Comparison of ENCODE assay signal across 17 mouse cellular contexts in genomic region chr13:63268776-63269175, GRCm38 (mm10).
DNase-seq lines count a peak whose midpoint lies in the region; ATAC-seq and TF ChIP-seq lines count a peak whose summit lies in the region.
"Had no signal": no experiment of that assay in that cellular context is flagged by ENCODE, and none has a peak within 500 bp of the region (broad histone marks: within the 10 kb centered on the region; RNA-seq: fewer than 3 reads in every experiment).

No protein-coding gene starts in this region.

- TF ChIP-seq CTCF in lung, embryonic 14.5 days (IDR thresholded peaks at IDR 0.05; ENCODE audit: low read depth), result no peak
- peak; percentile 12; the same call in 1 of the 2 replicates for TF ChIP-seq CTCF in intestine, postnatal 0 days (IDR thresholded peaks at IDR 0.05; ENCODE audit: low read depth)
- TF ChIP-seq CTCF in stomach, postnatal 0 days (IDR thresholded peaks at IDR 0.05; ENCODE audit: low read depth), result no peak

- H3K4me3 ChIP-seq in heart, embryonic 13.5 days, result no peak overlapping the region
- H3K4me3 ChIP-seq in heart, embryonic 11.5 days (ENCODE audit: low read depth, low read length), result no peak overlapping the region
- H3K4me3 ChIP-seq in lung, embryonic 14.5 days (ENCODE audit: low read depth, low read length), result no peak overlapping the region
- no peak overlapping the region for H3K4me3 ChIP-seq in intestine, postnatal 0 days (ENCODE audit: low read depth, low read length)
- no peak overlapping the region for H3K4me3 ChIP-seq in stomach, postnatal 0 days (ENCODE audit: low read depth, low read length)
- H3K4me3 ChIP-seq: heart, embryonic 12.5 days; hindbrain, embryonic 15.5 days; neural tube, embryonic 12.5 days had no signal

- no peak overlapping the region for H3K9ac ChIP-seq in heart, embryonic 13.5 days
- no peak overlapping the region for H3K9ac ChIP-seq in heart, embryonic 11.5 days (ENCODE audit: low read depth, low read length)
- no peak overlapping the region for H3K9ac ChIP-seq in lung, embryonic 14.5 days
- H3K9ac ChIP-seq in intestine, postnatal 0 days (ENCODE audit: low read depth, low read length), result 0 out of 2 replicates have a peak overlapping the region, but pooled peaks have one; percentile 22
- no peak overlapping the region for H3K9ac ChIP-seq in stomach, postnatal 0 days (ENCODE audit: low read length)
- H3K9ac ChIP-seq: heart, embryonic 12.5 days; hindbrain, embryonic 15.5 days; neural tube, embryonic 12.5 days had no signal

- peaks cover 22% of the 10 kb centered on the region for H3K36me3 ChIP-seq in heart, embryonic 13.5 days
- H3K36me3 ChIP-seq in heart, embryonic 11.5 days (ENCODE audit: control insufficient read depth, insufficient read depth, low read length), result no peaks in the 10 kb centered on the region
- H3K36me3 ChIP-seq in lung, embryonic 14.5 days (ENCODE audit: insufficient read depth), result peaks cover 16% of the 10 kb centered on the region
- H3K36me3 ChIP-seq in intestine, postnatal 0 days (ENCODE audit: control insufficient read depth, insufficient read depth), result no peaks in the 10 kb centered on the region
- no peaks in the 10 kb centered on the region for H3K36me3 ChIP-seq in stomach, postnatal 0 days (ENCODE audit: control insufficient read depth, insufficient read depth, low read length)
- H3K36me3 ChIP-seq: hindbrain, embryonic 15.5 days; neural tube, embryonic 12.5 days had no signal

- H3K9me3 ChIP-seq in heart, embryonic 13.5 days, result no peaks in the 10 kb centered on the region
- no peaks in the 10 kb centered on the region for H3K9me3 ChIP-seq in heart, embryonic 11.5 days (replicated peaks; ENCODE audit: control insufficient read depth, low read length)
- no peaks in the 10 kb centered on the region for H3K9me3 ChIP-seq in lung, embryonic 14.5 days (ENCODE audit: low read depth, low read length)
- H3K9me3 ChIP-seq in intestine, postnatal 0 days (ENCODE audit: control insufficient read depth), result no peaks in the 10 kb centered on the region
- no peaks in the 10 kb centered on the region for H3K9me3 ChIP-seq in stomach, postnatal 0 days (ENCODE audit: control insufficient read depth, low read length)
- H3K9me3 ChIP-seq: G1E; heart, embryonic 12.5 days; hindbrain, embryonic 15.5 days; neural tube, embryonic 12.5 days had no signal

- no peaks in the 10 kb centered on the region for H3K27me3 ChIP-seq in heart, embryonic 13.5 days (replicated peaks)
- H3K27me3 ChIP-seq in heart, embryonic 11.5 days (ENCODE audit: control insufficient read depth, insufficient read depth, low read length), result peaks cover 3% of the 10 kb centered on the region
- H3K27me3 ChIP-seq in lung, embryonic 14.5 days (ENCODE audit: insufficient read depth, low read length), result no peaks in the 10 kb centered on the region
- H3K27me3 ChIP-seq in intestine, postnatal 0 days (replicated peaks; ENCODE audit: control insufficient read depth, insufficient read depth, low read length), result no peaks in the 10 kb centered on the region
- H3K27me3 ChIP-seq in stomach, postnatal 0 days (ENCODE audit: control insufficient read depth, insufficient read depth, low read length), result no peaks in the 10 kb centered on the region
- H3K27me3 ChIP-seq: heart, embryonic 12.5 days had no signal

- WGBS in heart, embryonic 13.5 days, result 67% methylated on average over 1 of the region's 1 CpGs
- 81% methylated on average over 1 of the region's 1 CpGs for WGBS in heart, embryonic 11.5 days (ENCODE audit: insufficient replicate concordance)
- WGBS in lung, embryonic 14.5 days, result 66% methylated on average over 1 of the region's 1 CpGs
- WGBS in intestine, postnatal 0 days, result 39% methylated on average over 1 of the region's 1 CpGs
- WGBS in stomach, postnatal 0 days, result 35% methylated on average over 1 of the region's 1 CpGs

- no peak for DNase-seq in lung, embryonic 14.5 days
- no peak for DNase-seq in lung, postnatal 4 days
- DNase-seq in stomach, postnatal 0 days (ENCODE audit: low spot score), result no peak
- no peak for DNase-seq in urinary bladder, postnatal 25 days (ENCODE audit: low spot score)
- DNase-seq in gastrocnemius, postnatal 10 days, result no peak
- DNase-seq: B cell, adult 2 months; cerebellum, adult 11 months; lung, postnatal 36 days; midbrain, embryonic 14.5 days; thymus, adult 18-20 months had no signal

- no peak for ATAC-seq in heart, embryonic 13.5 days (ENCODE audit: extremely low read depth, insufficient number of reproducible peaks, low FRiP score, low TSS enrichment)
- ATAC-seq in heart, embryonic 11.5 days (replicated peaks; ENCODE audit: insufficient number of reproducible peaks, low FRiP score, low TSS enrichment), result no peak
- ATAC-seq in lung, embryonic 14.5 days (ENCODE audit: insufficient read depth), result no peak
- ATAC-seq in intestine, postnatal 0 days, result peak; percentile 41
- ATAC-seq in stomach, postnatal 0 days (ENCODE audit: low FRiP score, low TSS enrichment), result no peak

- H3K4me2 ChIP-seq in heart, embryonic 13.5 days, result no peak overlapping the region
- no peak overlapping the region for H3K4me2 ChIP-seq in heart, embryonic 11.5 days
- H3K4me2 ChIP-seq in lung, embryonic 14.5 days, result no peak overlapping the region
- H3K4me2 ChIP-seq in intestine, postnatal 0 days (replicated peaks; ENCODE audit: low read depth), result peak overlapping the region; percentile 54
- 0 out of 2 replicates have a peak overlapping the region, but pooled peaks have one; percentile 15 for H3K4me2 ChIP-seq in stomach, postnatal 0 days (replicated peaks; ENCODE audit: low read depth)
- H3K4me2 ChIP-seq: heart, embryonic 12.5 days; hindbrain, embryonic 15.5 days; neural tube, embryonic 12.5 days had no signal

- no peak for TF ChIP-seq EP300 in stomach, postnatal 0 days (optimal IDR thresholded peaks at IDR 0.05)

- H3K4me1 ChIP-seq in heart, embryonic 13.5 days, result peaks cover 76% of the 10 kb centered on the region
- peaks cover 33% of the 10 kb centered on the region for H3K4me1 ChIP-seq in heart, embryonic 11.5 days (ENCODE audit: control insufficient read depth, insufficient read depth, low read length)
- H3K4me1 ChIP-seq in lung, embryonic 14.5 days (ENCODE audit: insufficient read depth), result peaks cover 13% of the 10 kb centered on the region
- H3K4me1 ChIP-seq in intestine, postnatal 0 days (replicated peaks; ENCODE audit: control insufficient read depth, insufficient read depth, low read length), result 0 out of 2 replicates have a peak, but pooled peaks cover 2% of the 10 kb centered on the region
- H3K4me1 ChIP-seq in stomach, postnatal 0 days (replicated peaks; ENCODE audit: control insufficient read depth, insufficient read depth), result peaks cover under 1% of the 10 kb centered on the region

- peak overlapping the region; percentile 54; the same call in 1 of the 2 replicates for H3K27ac ChIP-seq in heart, embryonic 13.5 days (replicated peaks)
- no peak overlapping the region for H3K27ac ChIP-seq in heart, embryonic 11.5 days (ENCODE audit: low read depth, low read length)
- peak overlapping the region; percentile 58 for H3K27ac ChIP-seq in lung, embryonic 14.5 days (ENCODE audit: low read depth)
- peak overlapping the region; percentile 88 for H3K27ac ChIP-seq in intestine, postnatal 0 days (ENCODE audit: low read depth, low read length)
- peak overlapping the region; percentile 82 for H3K27ac ChIP-seq in stomach, postnatal 0 days (replicated peaks)
- H3K27ac ChIP-seq: hindbrain, embryonic 15.5 days; neural tube, embryonic 12.5 days had no signal

Comparison
In these comparisons a context has a peak if more than half of its experiments do, and no peak if none do; other contexts are left out.
1. H3K4me2 ChIP-seq: peak in intestine, postnatal 0 days (single experiment) and stomach, postnatal 0 days (single experiment); none in heart, embryonic 13.5 days (single experiment), heart, embryonic 11.5 days (single experiment) and lung, embryonic 14.5 days (single experiment).